Mouse (Mus musculus) E14TG2a.4 (cell line): ENCODE measurements at regions not wholly inside any gene's neighbourhood (a gene's known extent, or its start where the extent isn't known, plus 50 kb on each side); places are given as distances from the start of the nearest gene placed in this dataset.

Experiments used
- H3K27me3 ChIP-seq: 2 replicates; pipeline ENCODE4 v1.6.1; 2014; ENCODE audit warnings: low read length, control low read depth; ENCODE audit not compliant: insufficient read depth
- H3K36me3 ChIP-seq: 2 replicates; pipeline ENCODE4 v1.6.1; 2014; ENCODE audit warnings: low read length, control low read depth; ENCODE audit not compliant: insufficient read depth
- H3K4me1 ChIP-seq: replicated peaks from 2 replicates; pipeline ENCODE4 v1.6.1; 2014; ENCODE audit warnings: low read depth, low read length, control low read depth
- H3K4me3 ChIP-seq: replicated peaks from 2 replicates; pipeline ENCODE4 v1.5.1; 2014; ENCODE audit warnings: mild to moderate bottlenecking, low read length
- H3K9me3 ChIP-seq: 2 replicates; pipeline ENCODE4 v1.6.1; 2014; ENCODE audit warnings: low read length, control low read depth
- CTCF ChIP-seq: conservative IDR thresholded peaks from 2 replicates; pipeline ENCODE4 v1.5.1; 2014; ENCODE audit warnings: low read length
- NANOG ChIP-seq: IDR thresholded peaks from 2 replicates; pipeline ENCODE4 v1.6.1; 2014; ENCODE audit warnings: borderline replicate concordance, low read length, mixed read lengths
- POU5F1 ChIP-seq: IDR thresholded peaks from 2 replicates; pipeline ENCODE4 v1.6.1; 2014; ENCODE audit warnings: low read length, borderline replicate concordance

- Histone ChIP-seq H3K4me3 (no peak overlapping the region), H3K9me3 (no peaks in the 10 kb centered on the region; the same call in 1 of the 2 replicates), H3K27me3 (no peaks in the 10 kb centered on the region), H3K36me3 (no peaks in the 10 kb centered on the region), H3K4me1 (no peaks in the 10 kb centered on the region)
- TF ChIP-seq CTCF, result no peak
- no peak for TF ChIP-seq POU5F1
- no peak for TF ChIP-seq NANOG
These were observed 54.6 kb downstream of the Mex3b start for GRCm38 (mm10) chr7:82921722-82922121.

GRCm38 (mm10) chr7:82923220-82924071, 56.3 kb downstream of the Mex3b start:
- Histone ChIP-seq H3K9me3 (no peaks in the 10 kb centered on the region; the same call in 1 of the 2 replicates), H3K36me3 (no peaks in the 10 kb centered on the region), H3K4me3 (no peak overlapping the region), H3K4me1 (no peaks in the 10 kb centered on the region), H3K27me3 (no peaks in the 10 kb centered on the region)
- TF ChIP-seq NANOG (no peak), CTCF (no peak), POU5F1 (no peak)

DNA sequence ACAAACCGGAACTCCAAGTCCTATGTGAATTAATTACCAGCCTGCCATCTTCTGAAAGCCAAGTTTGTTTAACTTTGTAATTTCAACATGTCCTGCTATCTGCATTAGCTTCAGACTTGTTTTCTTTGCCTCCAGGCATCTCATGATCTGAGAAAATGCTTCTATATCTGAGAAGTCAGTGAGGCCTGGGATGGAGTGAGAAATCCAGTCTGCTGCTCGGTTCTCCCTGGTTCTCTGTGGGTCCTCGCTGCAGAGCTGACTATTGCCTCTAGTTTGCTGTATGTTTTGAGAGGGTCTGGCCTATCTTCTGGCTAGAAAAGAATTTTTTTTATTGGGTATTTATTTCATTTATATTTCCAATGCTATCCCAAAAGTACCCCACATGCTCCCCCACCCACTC, 57.0 kb downstream of the Mex3b start:
- Histone ChIP-seq H3K4me1 (no peaks in the 10 kb centered on the region), H3K4me3 (no peak overlapping the region), H3K27me3 (no peaks in the 10 kb centered on the region), H3K36me3 (no peaks in the 10 kb centered on the region), H3K9me3 (no peaks in the 10 kb centered on the region)
- TF ChIP-seq CTCF (no peak), NANOG (no peak), POU5F1 (no peak)

DNA sequence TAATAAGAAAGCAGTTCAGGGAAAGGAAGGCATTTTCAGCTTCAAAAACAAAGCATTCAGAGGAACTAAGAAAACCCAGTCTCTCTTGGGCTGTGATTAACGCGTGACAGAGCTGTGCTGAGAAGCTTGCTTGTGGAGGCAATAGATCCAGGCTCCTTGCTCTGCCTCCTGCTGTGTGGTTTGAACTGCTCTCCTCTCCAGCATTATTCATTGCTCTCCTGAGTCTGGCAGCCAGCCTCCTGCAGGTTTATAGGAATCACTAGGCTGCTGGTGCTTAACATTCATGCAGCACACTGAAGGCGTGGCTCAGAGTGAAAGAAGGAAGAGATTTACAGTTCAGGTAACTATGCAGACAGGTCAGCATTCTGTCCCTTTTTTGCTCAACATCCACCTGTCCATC, 71.2 kb downstream of the Mex3b start:
- H3K4me1 ChIP-seq, result peaks cover 9% of the 10 kb centered on the region; the same call in 1 of the 2 replicates
- no peak overlapping the region for H3K4me3 ChIP-seq
- H3K27me3 ChIP-seq, result no peaks in the 10 kb centered on the region
- peaks cover 13% of the 10 kb centered on the region for H3K9me3 ChIP-seq
- no peaks in the 10 kb centered on the region for H3K36me3 ChIP-seq
- TF ChIP-seq CTCF (no peak), NANOG (no peak), POU5F1 (no peak)

GRCm38 (mm10) chr7:82939536-82939935, 72.4 kb downstream of the Mex3b start:
- Histone ChIP-seq H3K4me1 (peaks cover 9% of the 10 kb centered on the region; the same call in 1 of the 2 replicates), H3K36me3 (no peaks in the 10 kb centered on the region), H3K27me3 (no peaks in the 10 kb centered on the region), H3K4me3 (no peak overlapping the region), H3K9me3 (peaks cover 13% of the 10 kb centered on the region)
- TF ChIP-seq NANOG, result no peak
- TF ChIP-seq POU5F1, result no peak
- no peak for TF ChIP-seq CTCF

DNA sequence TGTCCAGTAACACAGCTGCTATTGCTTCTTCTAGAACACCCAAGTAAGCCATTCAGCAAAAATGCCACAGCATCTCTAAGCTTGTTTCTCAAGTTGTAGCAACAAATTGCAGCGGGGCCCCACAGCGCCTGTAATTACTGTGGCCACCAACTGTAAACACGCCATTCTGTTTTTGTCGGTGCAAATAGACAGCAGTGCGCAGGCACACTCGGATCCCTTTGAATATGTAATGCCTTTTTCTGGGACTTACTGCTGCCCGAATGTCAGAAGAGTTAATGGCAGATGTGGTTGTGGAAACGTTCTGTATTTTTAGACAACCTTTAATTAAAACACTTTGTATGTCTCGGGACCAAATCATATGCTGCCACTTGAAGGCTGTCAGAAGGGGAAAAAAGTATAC, 76.2 kb downstream of the Mex3b start:
- no peak for TF ChIP-seq POU5F1
- TF ChIP-seq NANOG, result no peak
- no peak for TF ChIP-seq CTCF
- peaks cover 4% of the 10 kb centered on the region; the same call in 1 of the 2 replicates for H3K4me1 ChIP-seq
- no peak overlapping the region for H3K4me3 ChIP-seq
- H3K36me3 ChIP-seq, result no peaks in the 10 kb centered on the region
- no peaks in the 10 kb centered on the region for H3K27me3 ChIP-seq
- H3K9me3 ChIP-seq, result peaks cover 6% of the 10 kb centered on the region

- H3K4me1 ChIP-seq, result 0 out of 2 replicates have a peak, but pooled peaks cover under 1% of the 10 kb centered on the region
- no peak for TF ChIP-seq NANOG
- TF ChIP-seq POU5F1, result no peak
- no peak for TF ChIP-seq CTCF
- no peak overlapping the region for H3K4me3 ChIP-seq
- H3K27me3 ChIP-seq, result no peaks in the 10 kb centered on the region
- H3K36me3 ChIP-seq, result no peaks in the 10 kb centered on the region
- H3K9me3 ChIP-seq, result peaks cover 8% of the 10 kb centered on the region
These were observed 76.7 kb downstream of the Mex3b start for GRCm38 (mm10) chr7:82943797-82944196.

- Histone ChIP-seq H3K27me3 (no peaks in the 10 kb centered on the region), H3K4me1 (no peaks in the 10 kb centered on the region), H3K4me3 (no peak overlapping the region), H3K9me3 (peaks cover 6% of the 10 kb centered on the region; the same call in 1 of the 2 replicates), H3K36me3 (no peaks in the 10 kb centered on the region)
- TF ChIP-seq CTCF (no peak), POU5F1 (no peak), NANOG (no peak)
These were observed 82.2 kb downstream of the Mex3b start for GRCm38 (mm10) chr7:82949372-82949771.
